Mouse (Mus musculus): ENCODE data around the gene Myo5a. TPM values are rescaled to one million over a fixed set of nuclear protein-coding genes. Genes with fewer than 3 reads are reported as not detected.

Gene Myo5a
- polyA plus RNA-seq, 1 experiment from 2014 or later = 24.5 TPM

GRCm38 (mm10) chr9:75264008-75264718 is 193.3 kb downstream of the Myo5a start:
- Histone ChIP-seq H3K9me3 (no peaks in the 10 kb centered on the region), H3K4me3 (no peak overlapping the region), H3K27ac (no peak overlapping the region), H3K27me3 (ENCODE audit: poor library complexity, severe bottlenecking) (peaks cover 10% of the 10 kb centered on the region), H3K4me1 (peaks cover 35% of the 10 kb centered on the region), H3K36me3 (replicated peaks) (no peaks in the 10 kb centered on the region)
- no peak for DNase-seq (ENCODE audit: extremely low spot score, low spot score)
- WGBS = 61% methylated on average over 3 of the region's 3 CpGs

DNA sequence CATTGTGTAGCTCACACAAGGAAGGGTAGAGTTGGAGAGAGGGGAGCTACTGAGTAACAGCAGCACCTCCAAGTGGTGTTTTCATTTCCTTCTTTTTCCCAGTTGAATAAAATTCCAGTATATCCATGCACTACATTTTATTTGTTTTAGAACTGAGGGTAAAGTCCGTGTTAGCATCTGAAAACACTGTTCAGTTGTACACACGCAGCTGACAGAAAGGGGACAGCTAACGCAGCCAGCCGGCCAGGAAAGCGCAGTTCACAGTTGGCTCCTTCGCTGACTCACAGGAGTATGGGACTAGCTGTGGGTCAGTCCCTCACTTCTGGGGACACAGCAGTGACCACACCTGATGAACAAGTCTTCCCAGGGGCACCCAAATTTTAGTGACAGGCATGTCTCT is 196.3 kb downstream of the Myo5a start:
- Histone ChIP-seq H3K27me3 (ENCODE audit: poor library complexity, severe bottlenecking) (peaks cover 10% of the 10 kb centered on the region), H3K9me3 (no peaks in the 10 kb centered on the region), H3K4me1 (peaks cover 18% of the 10 kb centered on the region), H3K4me3 (no peak overlapping the region), H3K27ac (no peak overlapping the region), H3K36me3 (replicated peaks) (no peaks in the 10 kb centered on the region)
- 81% methylated on average over 6 of the region's 6 CpGs for WGBS
- no peak for DNase-seq (ENCODE audit: extremely low spot score, low spot score)

GRCm38 (mm10) chr9:75270382-75270781 is 199.6 kb downstream of the Myo5a start:
- H3K9me3 ChIP-seq = no peaks in the 10 kb centered on the region
- H3K4me3 ChIP-seq = no peak overlapping the region
- H3K4me1 ChIP-seq = no peaks in the 10 kb centered on the region
- DNase-seq (ENCODE audit: extremely low spot score, low spot score) = no peak
- H3K27ac ChIP-seq = no peak overlapping the region
- 88% methylated on average over 6 of the region's 6 CpGs for whole genome bisulfite sequencing
- no peaks in the 10 kb centered on the region for H3K27me3 ChIP-seq (ENCODE audit: poor library complexity, severe bottlenecking)
- no peaks in the 10 kb centered on the region for H3K36me3 ChIP-seq (replicated peaks)

DNA sequence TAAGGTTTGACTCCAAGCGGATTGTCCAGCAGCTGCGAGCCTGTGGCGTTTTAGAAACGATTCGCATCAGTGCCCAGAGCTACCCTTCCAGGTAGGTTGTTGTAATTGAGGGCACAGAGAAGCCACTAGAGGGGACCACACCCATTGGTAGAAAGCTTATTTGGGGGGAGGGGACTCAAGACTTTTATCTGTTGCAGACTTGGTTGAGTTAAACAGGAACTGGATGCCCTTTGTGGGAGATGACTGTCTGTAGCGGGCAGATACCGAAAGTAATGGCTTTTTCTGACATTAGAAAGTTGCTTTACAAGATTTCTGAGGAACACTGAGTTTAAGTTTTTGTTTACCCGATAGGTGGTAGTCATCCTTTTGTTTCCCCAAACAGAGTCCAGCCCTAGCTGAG is 200.7 kb downstream of the Myo5a start:
- Histone ChIP-seq H3K4me3 (no peak overlapping the region), H3K9me3 (no peaks in the 10 kb centered on the region), H3K4me1 (no peaks in the 10 kb centered on the region), H3K27ac (no peak overlapping the region), H3K36me3 (replicated peaks) (no peaks in the 10 kb centered on the region), H3K27me3 (ENCODE audit: poor library complexity, severe bottlenecking) (no peaks in the 10 kb centered on the region)
- no peak for DNase-seq (ENCODE audit: extremely low spot score, low spot score)
- 93% methylated on average over 8 of the region's 8 CpGs for WGBS

Other genes starting within 250 kb of the Myo5a start
- 0.92 and 1.2 TPM in 2 replicates for gene Onecut1, start 209.1 kb upstream of the Myo5a start, polyA plus RNA-seq (2016; fragmentation: Nextera tagmentation; extraction: Ambion mirVana)
- gene Fam214a, start 118.1 kb upstream of the Myo5a start, polyA plus RNA-seq (2016; fragmentation: Nextera tagmentation; extraction: Ambion mirVana) = 8.0 and 10.3 TPM in 2 replicates
- 351 and 362 TPM in 2 replicates for gene Arpp19, start 33.4 kb upstream of the Myo5a start, polyA plus RNA-seq (2016; fragmentation: Nextera tagmentation; extraction: Ambion mirVana)
- gene Myo5c, start 161.0 kb downstream of the Myo5a start, polyA plus RNA-seq (2016; fragmentation: Nextera tagmentation; extraction: Ambion mirVana) = 0.61 and 1.1 TPM in 2 replicates
- 24.0 and 27.9 TPM in 2 replicates for gene Gnb5, start 235.3 kb downstream of the Myo5a start, polyA plus RNA-seq (2016; fragmentation: Nextera tagmentation; extraction: Ambion mirVana)

Measured in forebrain, embryonic 10.5 days (tissue).